Mouse (Mus musculus) CH12.LX (cell line): Measurements from ENCODE around the gene Ap1ar. TPM values are rescaled to one million over a fixed set of nuclear protein-coding genes. Genes with fewer than 3 reads are reported as not detected.

Experiments
- DNase-seq: peaks from one replicate; pipeline ENCODE4 v3.0.0-alpha.2; 2013; ENCODE audit errors: extremely low read depth
- H3K27ac ChIP-seq: 2 replicates; pipeline ENCODE4 v1.5.1; 2012; ENCODE audit warnings: low read depth, mild to moderate bottlenecking, control low read depth, moderate library complexity; ENCODE audit not compliant: insufficient read depth
- H3K27me3 ChIP-seq: replicated peaks from 2 replicates; pipeline ENCODE3; 2012; ENCODE audit warnings: inconsistent platforms
- H3K36me3 ChIP-seq, 2 experiments: replicated peaks in 1 of 2; 2 replicates each; pipeline versions ENCODE3 to v1.6.1; 2012; ENCODE audit warnings: inconsistent platforms in 1 of 2, low read length in 1 of 2, mild to moderate bottlenecking in 1 of 2, mixed read lengths in 1 of 2, moderate library complexity in 1 of 2; ENCODE audit not compliant: control insufficient read depth in 1 of 2, insufficient read depth in 1 of 2
- H3K4me1 ChIP-seq, 2 experiments: 2 replicates each; pipeline ENCODE4 v1.6.1; 2012; ENCODE audit warnings: inconsistent platforms in 1 of 2, moderate library complexity in 1 of 2; ENCODE audit not compliant: insufficient read depth in 2 of 2, control insufficient read depth in 1 of 2
- H3K4me2 ChIP-seq: 2 replicates; pipeline ENCODE4 v1.6.1; 2012; ENCODE audit warnings: low read depth, mild to moderate bottlenecking, control low read depth; ENCODE audit not compliant: poor library complexity, insufficient read depth, severe bottlenecking
- H3K4me3 ChIP-seq, 3 experiments: fragments of 150-350 bp in 1 of 3; sonication (generic) in 1 of 3; replicated peaks in 1 of 3; 2 replicates each; pipeline versions ENCODE3 to v1.5.1; 2011 to 2012; ENCODE audit warnings: low read depth in 2 of 3, low read length in 2 of 3, mild to moderate bottlenecking in 2 of 3, moderate library complexity in 2 of 3, control low read depth in 1 of 3, improper control_type of control experiment in 1 of 3, inconsistent platforms in 1 of 3, mixed read lengths in 1 of 3; ENCODE audit not compliant: poor library complexity in 1 of 3
- H3K79me2 ChIP-seq: replicated peaks from 2 replicates; pipeline ENCODE4 v1.6.1; 2012; ENCODE audit warnings: mild to moderate bottlenecking, moderate library complexity; ENCODE audit not compliant: control insufficient read depth, poor library complexity, insufficient read depth, severe bottlenecking; ENCODE audit errors: extremely low read depth
- H3K9ac ChIP-seq: 2 replicates; pipeline ENCODE4 v1.6.1; 2012; ENCODE audit warnings: low read depth, mild to moderate bottlenecking, control low read depth, moderate library complexity; ENCODE audit not compliant: insufficient read depth
- H3K9me3 ChIP-seq: replicated peaks from 2 replicates; pipeline ENCODE3; 2012; ENCODE audit warnings: low read length, inconsistent platforms, mixed read lengths
- BHLHE40 ChIP-seq: IDR thresholded peaks from 2 replicates; pipeline ENCODE4 v1.6.1; 2011; ENCODE audit warnings: mild to moderate bottlenecking, low read depth, low read length, improper control_type of control experiment
- CHD2 ChIP-seq: IDR thresholded peaks from 2 replicates; pipeline ENCODE4 v1.6.1; 2011; ENCODE audit warnings: low read length, improper control_type of control experiment
- E2F4 ChIP-seq: IDR thresholded peaks from 2 replicates; pipeline ENCODE4 v1.6.1; 2011; ENCODE audit warnings: low read depth, low read length, improper control_type of control experiment; ENCODE audit not compliant: insufficient replicate concordance
- EP300 ChIP-seq: IDR thresholded peaks from 2 replicates; pipeline ENCODE4 v1.6.1; 2011; ENCODE audit warnings: low read length, improper control_type of control experiment
- ETS1 ChIP-seq: conservative IDR thresholded peaks from 2 replicates; pipeline ENCODE4 v1.6.1; 2012; ENCODE audit warnings: low read depth, mild to moderate bottlenecking, inconsistent platforms, low read length, improper control_type of control experiment, moderate library complexity
- HCFC1 ChIP-seq: IDR thresholded peaks from 2 replicates; pipeline ENCODE4 v1.6.1; 2012; ENCODE audit warnings: low read depth, mild to moderate bottlenecking, inconsistent platforms, low read length, improper control_type of control experiment
- IRF4 ChIP-seq: IDR thresholded peaks from 2 replicates; pipeline ENCODE4 v1.6.1; 2014; ENCODE audit warnings: low read depth, mild to moderate bottlenecking, inconsistent platforms, low read length, improper control_type of control experiment
- JUN ChIP-seq: IDR thresholded peaks from 2 replicates; pipeline ENCODE4 v1.6.1; 2011; ENCODE audit warnings: low read depth, mild to moderate bottlenecking, low read length, improper control_type of control experiment, moderate library complexity; ENCODE audit not compliant: insufficient read depth
- MAFK ChIP-seq: IDR thresholded peaks from 2 replicates; pipeline ENCODE4 v1.6.1; 2011; ENCODE audit warnings: low read length, improper control_type of control experiment; ENCODE audit not compliant: insufficient replicate concordance
- MAX ChIP-seq: IDR thresholded peaks from 2 replicates; pipeline ENCODE4 v1.6.1; 2011; ENCODE audit warnings: low read length, improper control_type of control experiment
- MAZ ChIP-seq: IDR thresholded peaks from 2 replicates; pipeline ENCODE4 v1.6.1; 2012; ENCODE audit warnings: low read depth, mild to moderate bottlenecking, inconsistent platforms, low read length, improper control_type of control experiment, moderate library complexity
- MXI1 ChIP-seq: IDR thresholded peaks from 2 replicates; pipeline ENCODE4 v1.6.1; 2011; ENCODE audit warnings: mild to moderate bottlenecking, low read depth, low read length, improper control_type of control experiment
- MYC ChIP-seq: IDR thresholded peaks from 2 replicates; pipeline ENCODE4 v1.6.1; 2011; ENCODE audit warnings: low read depth, mild to moderate bottlenecking, improper control_type of control experiment, low read length
- NELFE ChIP-seq: IDR thresholded peaks from 2 replicates; pipeline ENCODE4 v1.6.1; 2011; ENCODE audit warnings: low read depth, low read length, improper control_type of control experiment
- NRF1 ChIP-seq: IDR thresholded peaks from 2 replicates; pipeline ENCODE4 v1.6.1; 2014; ENCODE audit warnings: low read depth, mild to moderate bottlenecking, inconsistent platforms, low read length, improper control_type of control experiment, moderate library complexity
- PAX5 ChIP-seq: IDR thresholded peaks from 2 replicates; pipeline ENCODE4 v1.6.1; 2012; ENCODE audit warnings: low read length, inconsistent platforms, mixed read lengths
- RAD21 ChIP-seq: IDR thresholded peaks from 2 replicates; pipeline ENCODE4 v1.6.1; 2011; ENCODE audit warnings: low read depth, mild to moderate bottlenecking, low read length, improper control_type of control experiment, moderate library complexity
- RCOR1 ChIP-seq: conservative IDR thresholded peaks from 2 replicates; pipeline ENCODE4 v1.6.1; 2012; ENCODE audit warnings: low read depth, mild to moderate bottlenecking, inconsistent platforms, low read length, improper control_type of control experiment
- SIN3A ChIP-seq: IDR thresholded peaks from 2 replicates; pipeline ENCODE4 v1.6.1; 2012; ENCODE audit warnings: low read length, improper control_type of control experiment, inconsistent platforms
- TBP ChIP-seq: conservative IDR thresholded peaks from 2 replicates; pipeline ENCODE4 v1.6.1; 2011; ENCODE audit warnings: low read depth, low read length, improper control_type of control experiment
- UBTF ChIP-seq: IDR thresholded peaks from 2 replicates; pipeline ENCODE4 v1.6.1; 2012; ENCODE audit warnings: low read depth, mild to moderate bottlenecking, inconsistent platforms, low read length, improper control_type of control experiment, moderate library complexity
- dilution Hi-C: fragments of 300-500 bp; cut with MboI; formaldehyde crosslinking; loops from 2 replicates; pipeline ENCODE4 v1.14.3; 2020; ENCODE audit warnings: low sequenced_read_pairs; ENCODE audit not compliant: extremely low pct_unique_long_range_greater_than_20kb, extremely low pct_ligation_motif_present
- in situ Hi-C: fragments of 300-500 bp; cut with MboI; formaldehyde crosslinking; loops from 3 replicates; pipeline ENCODE4 v1.14.3; 2019; ENCODE audit warnings: low sequenced_read_pairs, low pct_ligation_motif_present, low pct_unique_long_range_greater_than_20kb, mixed read lengths
- polyA plus RNA-seq: library from polyadenylated mRNA; unstranded; fragments of >175 nt; gene quantifications from 2 replicates; pipeline ENCODE4 v1.2.1, GENCODE M21; 2012; ENCODE audit warnings: low read depth; ENCODE audit not compliant: insufficient read length
- total RNA-seq, 2 experiments: library from RNA; depleted of rRNA; stranded (reverse); fragments of 300-350 nt in 1 of 2; fragments of >200 nt in 1 of 2; gene quantifications; 2 replicates each; pipeline ENCODE4 v1.2.3; 2012 to 2014

Gene Ap1ar
- total and polyA plus RNA-seq, 3 experiments: 45.8 to 64.4 (median 51.2) TPM

DNA sequence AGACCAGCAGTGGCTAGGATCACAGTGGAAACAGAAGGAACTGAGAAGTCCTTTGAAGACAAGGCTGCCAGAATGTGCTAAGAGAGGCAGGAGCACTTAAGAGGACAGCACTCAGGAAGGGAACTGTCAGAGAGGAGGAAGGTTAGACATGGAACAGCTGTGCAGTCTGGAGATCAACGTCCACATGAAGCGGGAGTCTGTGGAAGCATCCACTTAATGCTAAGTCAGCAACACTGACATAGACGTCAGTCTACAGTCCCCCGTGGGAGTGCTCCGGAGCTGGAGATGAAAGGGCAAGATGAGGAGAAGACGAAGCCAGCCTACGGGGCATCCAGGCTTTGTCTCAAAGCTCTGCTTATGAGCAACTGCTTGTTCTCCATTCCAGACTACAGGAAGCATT lies 10.2 kb downstream of the Ap1ar start:
- Histone ChIP-seq H3K79me2 (peaks cover 20% of the 10 kb centered on the region), H3K27ac (no peak overlapping the region), H3K4me2 (no peak overlapping the region), H3K9ac (no peak overlapping the region), H3K9me3 (no peaks in the 10 kb centered on the region), H3K4me1 (peaks cover 3 to 31% of the 10 kb centered on the region in 2 experiments), H3K36me3 (peaks cover 7 to 48% of the 10 kb centered on the region in 2 experiments), H3K4me3 (no peak overlapping the region), H3K27me3 (no peaks in the 10 kb centered on the region)
- DNase-seq: no peak
- dilution Hi-C loops (no loop called here), in situ Hi-C loops (no loop called here)
- TF ChIP-seq MXI1: no peak
- no peak for TF ChIP-seq IRF4
- no peak for TF ChIP-seq SIN3A
- no peak for TF ChIP-seq MAX

DNA sequence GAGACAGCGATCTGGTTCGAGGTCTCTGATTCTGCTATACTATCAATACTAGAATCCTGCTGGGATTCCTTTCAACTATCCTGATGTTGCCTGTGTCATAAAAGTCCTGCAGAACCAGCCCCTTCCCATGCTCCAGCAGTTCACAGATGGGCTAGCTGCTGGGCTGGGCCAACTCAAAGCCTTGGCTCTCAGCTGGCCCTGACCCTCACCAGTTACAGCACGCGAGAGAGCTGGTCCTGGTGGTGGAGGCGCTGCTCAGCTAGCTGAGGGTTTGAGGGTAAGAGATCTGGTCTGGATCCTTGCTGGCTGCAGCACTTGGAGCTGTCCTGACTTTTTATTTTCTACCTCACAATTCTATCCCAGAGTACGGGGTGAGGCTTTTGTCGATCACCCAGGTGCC lies 10.8 kb downstream of the Ap1ar start:
- Histone ChIP-seq H3K9me3 (no peaks in the 10 kb centered on the region), H3K4me1 (peaks cover 3 to 31% of the 10 kb centered on the region in 2 experiments), H3K27me3 (no peaks in the 10 kb centered on the region), H3K9ac (no peak overlapping the region), H3K36me3 (peaks cover 9 to 49% of the 10 kb centered on the region in 2 experiments), H3K4me3 (no peak overlapping the region), H3K27ac (no peak overlapping the region), H3K4me2 (no peak overlapping the region), H3K79me2 (peaks cover 20% of the 10 kb centered on the region)
- in situ Hi-C loops (no loop called here), dilution Hi-C loops (no loop called here)
- DNase-seq: no peak
- TF ChIP-seq RAD21: no peak
- no peak for TF ChIP-seq SIN3A
- TF ChIP-seq PAX5: no peak
- no peak for TF ChIP-seq NELFE
- no peak for TF ChIP-seq CHD2
- no peak for TF ChIP-seq RCOR1
- TF ChIP-seq JUN: no peak
- TF ChIP-seq E2F4: no peak
- no peak for TF ChIP-seq MAZ
- TF ChIP-seq, all 38 proteins: peak for 0

DNA sequence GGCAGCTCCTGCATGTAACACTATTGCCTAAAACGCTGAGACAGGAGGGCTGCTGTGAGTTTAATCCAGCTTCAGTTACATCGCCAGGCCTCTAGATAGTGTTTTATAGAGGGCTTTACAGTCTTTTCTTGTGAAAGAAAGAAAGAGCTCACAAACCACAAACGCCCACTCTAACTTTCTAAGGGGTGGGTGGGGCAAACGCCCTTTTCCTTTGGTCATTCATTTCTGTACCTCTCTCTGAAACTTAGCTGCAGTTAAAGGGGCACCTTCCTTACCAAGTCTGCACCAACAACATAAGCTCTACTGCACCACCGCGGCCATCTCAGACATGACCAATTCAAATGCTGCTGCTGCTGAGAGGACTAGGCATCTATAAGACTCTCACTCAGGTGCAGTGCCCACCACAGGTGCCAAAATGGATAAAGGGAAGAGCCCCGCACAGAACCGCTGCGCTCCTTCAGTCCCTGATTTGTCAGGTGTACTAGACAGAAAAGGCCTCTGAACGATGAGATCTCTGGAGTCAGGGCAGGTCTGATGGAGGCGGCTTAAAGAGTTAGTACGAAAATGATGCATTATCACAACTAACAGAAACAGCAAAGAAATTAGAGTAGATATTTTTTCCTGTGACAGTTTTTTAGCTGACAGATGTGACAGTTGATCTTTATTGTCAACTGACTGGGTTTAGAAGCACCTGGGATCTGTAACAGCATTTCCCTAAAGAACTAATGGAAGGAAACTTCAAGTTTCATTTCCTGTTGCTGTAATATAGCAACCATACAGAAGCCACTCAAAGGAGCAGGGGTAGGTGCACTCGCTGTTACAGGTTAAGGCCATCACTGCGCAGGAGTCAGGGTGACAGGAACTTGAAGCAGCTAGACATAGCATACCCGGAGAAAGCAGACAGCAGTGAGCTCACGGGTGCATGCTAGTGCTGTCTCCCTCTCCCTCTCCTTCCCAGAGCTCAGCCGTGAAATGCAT lies 13.1 kb downstream of the Ap1ar start:
- H3K4me2 ChIP-seq: peak overlapping the region; percentile 58
- peak; percentile 71 for DNase-seq
- dilution Hi-C loops: no loop called here
- no peaks in the 10 kb centered on the region for H3K27me3 ChIP-seq
- H3K9me3 ChIP-seq: no peaks in the 10 kb centered on the region
- peak overlapping the region; percentile 47 for H3K9ac ChIP-seq
- in situ Hi-C loops: no loop called here
- peak overlapping the region; percentile 24; the same call in 1 of the 2 replicates for H3K27ac ChIP-seq
- peaks cover 3 to 31% of the 10 kb centered on the region in 2 experiments for H3K4me1 ChIP-seq
- H3K36me3 ChIP-seq: peaks cover 10 to 44% of the 10 kb centered on the region in 2 experiments
- H3K79me2 ChIP-seq: peaks cover 13% of the 10 kb centered on the region
- peak overlapping the region in 2 of 3 experiments; percentile 0 to 31 for H3K4me3 ChIP-seq
- TF ChIP-seq BHLHE40 (peak; percentile 34; the same call in 1 of the 2 replicates), NRF1 (peak; percentile 74), TBP (0 out of 2 replicates have a peak, but pooled peaks have one; percentile 23), CHD2 (no peak), IRF4 (peak; percentile 92), MXI1 (no peak; the same call in 1 of the 2 replicates), HCFC1 (0 out of 2 replicates have a peak, but pooled peaks have one; percentile 15), UBTF (no peak), MYC (no peak), EP300 (peak; percentile 94), ETS1 (0 out of 2 replicates have a peak, but pooled peaks have one; percentile 11), SIN3A (peak; percentile 36; the same call in 1 of the 2 replicates), E2F4 (no peak), MAFK (0 out of 2 replicates have a peak, but pooled peaks have one; percentile 33), PAX5 (no peak), JUN (no peak; the same call in 1 of the 2 replicates)
